Mouse (Mus musculus): ENCODE results near the gene Mbtps1. TPM values are rescaled to one million over a fixed set of nuclear protein-coding genes. Genes with fewer than 3 reads are reported as not detected.
A peak's percentile ranks its signal among the peaks of the same experiment; 100 is the strongest.

The Mbtps1 gene
- polyA plus RNA-seq, 1 experiment from 2014 or later: 106 TPM

- DNase-seq (ENCODE audit: extremely low spot score, low spot score): no peak
- Histone ChIP-seq H3K4me3 (no peak overlapping the region), H3K27ac (no peak overlapping the region), H3K36me3 (replicated peaks) (peaks cover 100% of the 10 kb centered on the region), H3K9me3 (no peaks in the 10 kb centered on the region), H3K4me1 (peaks cover 14% of the 10 kb centered on the region), H3K27me3 (ENCODE audit: poor library complexity, severe bottlenecking) (no peaks in the 10 kb centered on the region)
- 93% methylated on average over 3 of the region's 3 CpGs for WGBS
These were observed 43.6 kb downstream of the Mbtps1 start for GRCm38 (mm10) chr8:119514940-119515339.

- no peak for DNase-seq (ENCODE audit: extremely low spot score, low spot score)
- Histone ChIP-seq H3K4me3 (no peak overlapping the region), H3K27me3 (ENCODE audit: poor library complexity, severe bottlenecking) (no peaks in the 10 kb centered on the region), H3K9me3 (no peaks in the 10 kb centered on the region), H3K4me1 (peaks cover 14% of the 10 kb centered on the region), H3K36me3 (replicated peaks) (peaks cover 100% of the 10 kb centered on the region), H3K27ac (no peak overlapping the region)
- 96% methylated on average over 4 of the region's 4 CpGs for WGBS
These were observed 45.1 kb downstream of the Mbtps1 start for GRCm38 (mm10) chr8:119513405-119513804.

GRCm38 (mm10) chr8:119511722-119512121, 46.8 kb downstream of the Mbtps1 start:
- 94% methylated on average over 7 of the region's 7 CpGs for WGBS
- Histone ChIP-seq H3K4me3 (no peak overlapping the region), H3K27ac (no peak overlapping the region)

GRCm38 (mm10) chr8:119510471-119510870, 48.1 kb downstream of the Mbtps1 start:
- peaks cover 9% of the 10 kb centered on the region for H3K4me1 ChIP-seq
- H3K4me3 ChIP-seq: no peak overlapping the region
- no peak overlapping the region for H3K27ac ChIP-seq
- DNase-seq (ENCODE audit: extremely low spot score, low spot score): no peak
- no peaks in the 10 kb centered on the region for H3K9me3 ChIP-seq
- peaks cover 13% of the 10 kb centered on the region; the same call in 1 of the 2 replicates for H3K27me3 ChIP-seq (ENCODE audit: poor library complexity, severe bottlenecking)
- 91% methylated on average over 9 of the region's 9 CpGs for WGBS
- peaks cover 98% of the 10 kb centered on the region for H3K36me3 ChIP-seq (replicated peaks)

More at GRCm38 (mm10) chr8:119511722-119512121, 46.8 kb downstream of the Mbtps1 start:
- Histone ChIP-seq H3K27me3 (ENCODE audit: poor library complexity, severe bottlenecking) (peaks cover under 1% of the 10 kb centered on the region; the same call in 1 of the 2 replicates), H3K4me1 (peaks cover 14% of the 10 kb centered on the region), H3K9me3 (no peaks in the 10 kb centered on the region), H3K36me3 (replicated peaks) (peaks cover 98% of the 10 kb centered on the region)
- no peak for DNase-seq (ENCODE audit: extremely low spot score, low spot score)

GRCm38 (mm10) chr8:119506106-119506505, 52.4 kb downstream of the Mbtps1 start:
- Histone ChIP-seq H3K4me1 (peaks cover 50% of the 10 kb centered on the region), H3K4me3 (no peak overlapping the region), H3K36me3 (replicated peaks) (peaks cover 56% of the 10 kb centered on the region), H3K27me3 (ENCODE audit: poor library complexity, severe bottlenecking) (peaks cover 54% of the 10 kb centered on the region), H3K27ac (peak overlapping the region; percentile 63; the same call in 1 of the 2 replicates), H3K9me3 (no peaks in the 10 kb centered on the region)
- DNase-seq (ENCODE audit: extremely low spot score, low spot score): no peak
- WGBS: 81% methylated on average over 8 of the region's 8 CpGs

- 23% methylated on average over 9 of the region's 9 CpGs for WGBS
- Histone ChIP-seq H3K4me3 (no peak overlapping the region), H3K4me1 (peaks cover 56% of the 10 kb centered on the region), H3K9me3 (no peaks in the 10 kb centered on the region), H3K27ac (peak overlapping the region; percentile 63; the same call in 1 of the 2 replicates), H3K27me3 (ENCODE audit: poor library complexity, severe bottlenecking) (peaks cover 61% of the 10 kb centered on the region), H3K36me3 (replicated peaks) (peaks cover 49% of the 10 kb centered on the region)
- DNase-seq (ENCODE audit: extremely low spot score, low spot score): no peak
These were observed 53.0 kb downstream of the Mbtps1 start for GRCm38 (mm10) chr8:119505488-119505887.

GRCm38 (mm10) chr8:119503191-119503767, 55.3 kb downstream of the Mbtps1 start:
- Histone ChIP-seq H3K9me3 (no peaks in the 10 kb centered on the region), H3K27ac (peak overlapping the region; percentile 73), H3K27me3 (ENCODE audit: poor library complexity, severe bottlenecking) (peaks cover 77% of the 10 kb centered on the region), H3K4me3 (peak overlapping the region; percentile 24; the same call in 1 of the 2 replicates), H3K4me1 (peaks cover 67% of the 10 kb centered on the region), H3K36me3 (replicated peaks) (peaks cover 27% of the 10 kb centered on the region)
- 14% methylated on average over 10 of the region's 10 CpGs for WGBS
- peak; percentile 52 for DNase-seq (ENCODE audit: extremely low spot score, low spot score)

GRCm38 (mm10) chr8:119502111-119502510, 56.4 kb downstream of the Mbtps1 start:
- Histone ChIP-seq H3K27me3 (ENCODE audit: poor library complexity, severe bottlenecking) (peaks cover 82% of the 10 kb centered on the region), H3K4me3 (no peak overlapping the region), H3K27ac (peak overlapping the region; percentile 69), H3K9me3 (no peaks in the 10 kb centered on the region), H3K36me3 (replicated peaks) (peaks cover 16% of the 10 kb centered on the region), H3K4me1 (peaks cover 78% of the 10 kb centered on the region)
- no peak for DNase-seq (ENCODE audit: extremely low spot score, low spot score)
- 51% methylated on average over 4 of the region's 4 CpGs for WGBS

GRCm38 (mm10) chr8:119501598-119501997, 56.9 kb downstream of the Mbtps1 start, which contains the start of gene Slc38a8:
Slc38a8 (minus strand) TSS chr8:119501698.
- Histone ChIP-seq H3K27me3 (ENCODE audit: poor library complexity, severe bottlenecking) (peaks cover 85% of the 10 kb centered on the region), H3K4me3 (peak within 1 kb of the TSS; percentile 14; the same call in 1 of the 2 replicates), H3K4me1 (peaks cover 82% of the 10 kb centered on the region), H3K36me3 (replicated peaks) (peaks cover 12% of the 10 kb centered on the region), H3K9me3 (no peaks in the 10 kb centered on the region), H3K27ac (peak within 1 kb of the TSS; percentile 69)
- WGBS: 33% methylated on average over 5 of the region's 5 CpGs
- no peak for DNase-seq (ENCODE audit: extremely low spot score, low spot score)

- no peaks in the 10 kb centered on the region for H3K9me3 ChIP-seq
- H3K27ac ChIP-seq: no peak overlapping the region
- peaks cover 70% of the 10 kb centered on the region for H3K4me1 ChIP-seq
- no peak for DNase-seq (ENCODE audit: extremely low spot score, low spot score)
- WGBS: 88% methylated on average over 2 of the region's 2 CpGs
- peaks cover 76% of the 10 kb centered on the region for H3K27me3 ChIP-seq (ENCODE audit: poor library complexity, severe bottlenecking)
- H3K4me3 ChIP-seq: no peak overlapping the region
- no peaks in the 10 kb centered on the region for H3K36me3 ChIP-seq (replicated peaks)
These were observed 58.7 kb downstream of the Mbtps1 start for GRCm38 (mm10) chr8:119499836-119500235.

GRCm38 (mm10) chr8:119496848-119497247, 61.7 kb downstream of the Mbtps1 start:
- no peak for DNase-seq (ENCODE audit: extremely low spot score, low spot score)
- Histone ChIP-seq H3K4me1 (peaks cover 44% of the 10 kb centered on the region), H3K27ac (no peak overlapping the region), H3K4me3 (no peak overlapping the region), H3K9me3 (no peaks in the 10 kb centered on the region), H3K36me3 (replicated peaks) (no peaks in the 10 kb centered on the region), H3K27me3 (ENCODE audit: poor library complexity, severe bottlenecking) (peaks cover 76% of the 10 kb centered on the region)
- 36% methylated on average over 6 of the region's 6 CpGs for WGBS

GRCm38 (mm10) chr8:119487093-119487492, 71.4 kb downstream of the Mbtps1 start:
- Histone ChIP-seq H3K9me3 (no peaks in the 10 kb centered on the region), H3K4me1 (peaks cover 20% of the 10 kb centered on the region), H3K27ac (no peak overlapping the region), H3K4me3 (no peak overlapping the region), H3K27me3 (ENCODE audit: poor library complexity, severe bottlenecking) (peaks cover 30% of the 10 kb centered on the region), H3K36me3 (replicated peaks) (no peaks in the 10 kb centered on the region)
- WGBS: 83% methylated on average over 7 of the region's 7 CpGs
- no peak for DNase-seq (ENCODE audit: extremely low spot score, low spot score)

GRCm38 (mm10) chr8:119484145-119484896, 74.2 kb downstream of the Mbtps1 start:
- Histone ChIP-seq H3K36me3 (replicated peaks) (no peaks in the 10 kb centered on the region), H3K4me3 (no peak overlapping the region), H3K4me1 (no peaks in the 10 kb centered on the region), H3K9me3 (no peaks in the 10 kb centered on the region), H3K27ac (no peak overlapping the region), H3K27me3 (ENCODE audit: poor library complexity, severe bottlenecking) (peaks cover 4% of the 10 kb centered on the region; the same call in 1 of the 2 replicates)
- DNase-seq (ENCODE audit: extremely low spot score, low spot score): no peak
- WGBS: 89% methylated on average over 11 of the region's 11 CpGs
